Mouse (Mus musculus) adrenal gland, postnatal 4 days (tissue): ENCODE measurements around the gene Fadd. TPM values are rescaled to one million over a fixed set of nuclear protein-coding genes. Genes with fewer than 3 reads are reported as not detected.

Experiments used
- DNase-seq, 2 experiments: peaks; one replicate each; pipeline ENCODE4 v3.0.0; 2021 to 2022; ENCODE audit warnings: low spot score in 2 of 2, mixed read lengths in 2 of 2
- total RNA-seq, 2 experiments: library from RNA; stranded (reverse); gene quantifications; 2 replicates each; pipeline ENCODE4 v1.2.3; 2021

Gene Fadd
- total RNA-seq, 2 experiments from 2014 or later, result 13.3 to 14.4 TPM

GRCm38 (mm10) chr7:144536367-144536766, 45.9 kb downstream of the Fadd start:
- DNase-seq, result no peak

- no peak for DNase-seq
These were observed 47.5 kb downstream of the Fadd start for GRCm38 (mm10) chr7:144534773-144535172.

- DNase-seq, result no peak
These were observed 50.5 kb downstream of the Fadd start for GRCm38 (mm10) chr7:144531585-144532378.

- no peak for DNase-seq
These were observed 52.4 kb downstream of the Fadd start for GRCm38 (mm10) chr7:144529851-144530250.

- peak in 1 of 2 experiments; percentile 20 for DNase-seq
These were observed 54.5 kb downstream of the Fadd start for GRCm38 (mm10) chr7:144527723-144528221.

Other genes with a start within 250 kb of the Fadd start
- 100 to 1,000 TPM; 189 to 193 TPM for gene Cttn, start 111.5 kb downstream of the Fadd start, total RNA-seq
- gene Ppfia1, start 28.7 kb downstream of the Fadd start, total RNA-seq, result 10 to 100 TPM; 61.1 to 72.8 TPM
- gene Ano1, start 169.5 kb upstream of the Fadd start, total RNA-seq, result 10 to 100 TPM; 22.7 to 29.3 TPM